Comparison of ENCODE assay signal across 21 mouse cellular contexts in the genomic region with DNA sequence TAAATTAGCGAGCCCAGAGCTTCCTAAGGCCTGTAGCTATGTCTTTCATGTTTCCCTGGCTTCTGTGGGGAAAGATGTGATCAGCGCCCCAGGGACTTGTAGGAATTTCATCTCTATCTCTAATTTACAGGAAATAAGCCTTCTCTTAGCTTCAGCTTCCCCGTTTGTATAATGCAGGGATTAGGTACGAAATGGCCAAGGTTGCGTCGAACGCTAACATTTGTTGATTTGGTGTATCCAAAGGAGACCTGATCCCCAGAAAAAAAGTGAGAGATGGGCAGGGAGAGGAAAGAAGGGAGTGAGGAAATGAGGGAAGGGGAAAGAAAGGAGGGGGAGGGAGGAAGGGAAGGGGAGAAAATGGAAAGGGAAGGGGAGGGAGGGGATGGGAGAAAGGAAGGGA. TPM values are rescaled to one million over a fixed set of nuclear protein-coding genes. Genes with fewer than 3 reads are reported as not detected.
DNase-seq lines count a peak whose midpoint lies in the region; ATAC-seq and TF ChIP-seq lines count a peak whose summit lies in the region.
"Had no signal": no experiment of that assay in that cellular context is flagged by ENCODE, and none has a peak within 500 bp of the region (broad histone marks: within the 10 kb centered on the region; RNA-seq: fewer than 3 reads in every experiment).

No protein-coding gene starts in this region.

- H3K36me3 ChIP-seq in heart, embryonic 15.5 days, result no peaks in the 10 kb centered on the region
- H3K36me3 ChIP-seq in neural tube, embryonic 15.5 days, result no peaks in the 10 kb centered on the region
- H3K36me3 ChIP-seq: G1E; heart, embryonic 10.5 days; hindbrain, embryonic 15.5 days; kidney, embryonic 15.5 days; limb, embryonic 13.5 days; lung, embryonic 15.5 days; midbrain, embryonic 10.5 days; midbrain, embryonic 15.5 days had no signal

- H3K27me3 ChIP-seq in heart, embryonic 15.5 days, result no peaks in the 10 kb centered on the region
- H3K27me3 ChIP-seq in cerebellum, adult 2 months (ENCODE audit: control insufficient read depth, insufficient read depth, low read length), result no peaks in the 10 kb centered on the region
- no peaks in the 10 kb centered on the region for H3K27me3 ChIP-seq in neural tube, embryonic 15.5 days (replicated peaks)
- H3K27me3 ChIP-seq: forebrain, embryonic 13.5 days; hindbrain, embryonic 15.5 days; kidney, embryonic 15.5 days; limb, embryonic 13.5 days; lung, embryonic 15.5 days; midbrain, embryonic 15.5 days had no signal

- no peak for ATAC-seq in heart, embryonic 15.5 days (replicated peaks; ENCODE audit: insufficient number of reproducible peaks, insufficient read depth, low FRiP score, low read depth)
- no peak for ATAC-seq in neural tube, embryonic 15.5 days (ENCODE audit: low FRiP score)
- ATAC-seq: forebrain, embryonic 13.5 days had no signal

- DNase-seq in cerebellum, adult 11-12 months, result peak; percentile 46
- no peak for DNase-seq in cerebellum, postnatal 4 days (ENCODE audit: low spot score in 2 of 2)
- no peak for DNase-seq in heart, adult 18-20 months
- peak; percentile 35 to 37 for DNase-seq in cerebellum, adult 2 months
- DNase-seq in cerebellum, postnatal 25 days, result peak; percentile 21 to 24
- DNase-seq: adrenal gland, postnatal 10 days; spleen, adult 18-20 months; thymus, postnatal 14 days had no signal

- 0 out of 2 replicates have a peak overlapping the region, but pooled peaks have one; percentile 19 for H3K27ac ChIP-seq in heart, embryonic 15.5 days
- no peak overlapping the region; the same call in 1 of the 2 replicates for H3K27ac ChIP-seq in cerebellum, adult 2 months (ENCODE audit: insufficient read depth, low read length)
- H3K27ac ChIP-seq in neural tube, embryonic 15.5 days (replicated peaks), result no peak overlapping the region
- H3K27ac ChIP-seq: forebrain, embryonic 13.5 days; heart, embryonic 10.5 days; hindbrain, embryonic 15.5 days; kidney, embryonic 15.5 days; layer of hippocampus, adult 2 months; limb, embryonic 13.5 days; lung, embryonic 15.5 days; midbrain, embryonic 10.5 days; midbrain, embryonic 15.5 days had no signal

- H3K4me3 ChIP-seq in heart, embryonic 15.5 days, result no peak overlapping the region
- no peak overlapping the region for H3K4me3 ChIP-seq in cerebellum, adult 2 months (replicated peaks; ENCODE audit: insufficient read depth, low read depth, low read length)
- H3K4me3 ChIP-seq in neural tube, embryonic 15.5 days (replicated peaks), result no peak overlapping the region
- H3K4me3 ChIP-seq: forebrain, embryonic 13.5 days; heart, embryonic 10.5 days; hindbrain, embryonic 15.5 days; kidney, embryonic 15.5 days; layer of hippocampus, adult 2 months; limb, embryonic 13.5 days; lung, embryonic 15.5 days; midbrain, embryonic 10.5 days; midbrain, embryonic 15.5 days had no signal

- peaks cover 4% of the 10 kb centered on the region; the same call in 1 of the 2 replicates for H3K4me1 ChIP-seq in heart, embryonic 15.5 days (replicated peaks)
- peaks cover 11% of the 10 kb centered on the region; the same call in 1 of the 2 replicates for H3K4me1 ChIP-seq in cerebellum, adult 2 months (ENCODE audit: control insufficient read depth, insufficient read depth, low read length)
- H3K4me1 ChIP-seq in neural tube, embryonic 15.5 days, result no peaks in the 10 kb centered on the region
- H3K4me1 ChIP-seq: forebrain, embryonic 13.5 days; heart, embryonic 10.5 days; hindbrain, embryonic 15.5 days; kidney, embryonic 15.5 days; limb, embryonic 13.5 days; lung, embryonic 15.5 days; midbrain, embryonic 10.5 days; midbrain, embryonic 15.5 days had no signal

- TF ChIP-seq CTCF in cerebellum, adult 2 months (IDR thresholded peaks at IDR 0.05; ENCODE audit: borderline replicate concordance, insufficient read depth, low read depth, low read length), result no peak

- no peak for TF ChIP-seq POLR2A in cerebellum, adult 2 months (IDR thresholded peaks at IDR 0.05; ENCODE audit: borderline replicate concordance, insufficient read depth, low read length)

- no peaks in the 10 kb centered on the region for H3K9me3 ChIP-seq in heart, embryonic 15.5 days (replicated peaks)
- H3K9me3 ChIP-seq in neural tube, embryonic 15.5 days (replicated peaks), result no peaks in the 10 kb centered on the region
- H3K9me3 ChIP-seq: forebrain, embryonic 13.5 days; G1E; heart, embryonic 10.5 days; hindbrain, embryonic 15.5 days; kidney, embryonic 15.5 days; limb, embryonic 13.5 days; lung, embryonic 15.5 days; midbrain, embryonic 10.5 days; midbrain, embryonic 15.5 days had no signal

- no peak overlapping the region for H3K9ac ChIP-seq in heart, embryonic 15.5 days
- no peak overlapping the region for H3K9ac ChIP-seq in neural tube, embryonic 15.5 days (replicated peaks)
- H3K9ac ChIP-seq: forebrain, embryonic 13.5 days; hindbrain, embryonic 15.5 days; kidney, embryonic 15.5 days; limb, embryonic 13.5 days; lung, embryonic 15.5 days; midbrain, embryonic 15.5 days had no signal

- 85% methylated on average over 7 of the region's 7 CpGs for WGBS in heart, embryonic 15.5 days
- 66% methylated on average over 7 of the region's 7 CpGs for WGBS in cerebellum, adult 2 months
- WGBS in neural tube, embryonic 15.5 days, result 82% methylated on average over 7 of the region's 7 CpGs

- no peak overlapping the region for H3K4me2 ChIP-seq in heart, embryonic 15.5 days
- H3K4me2 ChIP-seq in neural tube, embryonic 15.5 days, result no peak overlapping the region
- H3K4me2 ChIP-seq: forebrain, embryonic 13.5 days; hindbrain, embryonic 15.5 days; kidney, embryonic 15.5 days; limb, embryonic 13.5 days; liver, embryonic 11.5 days; lung, embryonic 15.5 days; midbrain, embryonic 15.5 days had no signal

RNA-seq across cellular contexts. Expression of gene Ywhaq, which starts 54.5 kb away (rescaled TPM):
- 365 and 366 TPM in 2 replicates for polyA plus RNA-seq in heart, embryonic 15.5 days (2015; fragmentation: Nextera tagmentation; extraction: Ambion mirVana)
- total RNA-seq in heart, adult 18-20 months (2021), result 10 to 100 TPM; 69.8 to 76.4 TPM
- 426 and 436 TPM in 2 replicates for polyA plus RNA-seq in cerebellum, adult 2 months (2012; rRNA removed)
- polyA plus RNA-seq in neural tube, embryonic 15.5 days (2015; fragmentation: Nextera tagmentation; extraction: Ambion mirVana), result 975 and 1,056 TPM in 2 replicates

Comparison
In these comparisons a context has a peak if more than half of its experiments do, and no peak if none do; other contexts are left out.
1. DNase-seq: peak in cerebellum, adult 11-12 months (single experiment), cerebellum, adult 2 months (2 of 2) and cerebellum, postnatal 25 days (2 of 2); none in cerebellum, postnatal 4 days (0 of 2) and heart, adult 18-20 months (0 of 2).